In the genomic region with DNA sequence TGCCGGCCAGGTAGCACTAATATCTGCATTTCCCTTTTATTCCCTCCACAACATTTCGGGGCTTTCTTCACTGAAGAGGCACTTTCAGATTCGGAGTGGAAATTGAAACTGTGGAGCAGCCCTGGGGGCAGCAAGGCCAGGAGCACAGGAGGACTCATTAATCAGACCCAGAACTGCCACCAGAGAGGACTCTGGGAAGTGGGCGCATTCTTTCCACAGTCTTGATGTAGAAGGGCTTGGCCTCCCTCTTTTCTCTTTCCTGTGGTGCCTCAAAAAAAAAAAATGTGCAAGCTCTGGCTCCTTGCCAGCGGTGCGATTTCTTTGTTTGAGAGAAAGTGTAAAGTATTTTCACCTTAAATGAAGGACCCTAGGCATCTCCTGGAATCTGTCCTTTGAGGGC, we compare ENCODE assay signal across 16 mouse cellular contexts.
DNase-seq lines count a peak whose midpoint lies in the region; ATAC-seq and TF ChIP-seq lines count a peak whose summit lies in the region.
"Had no signal": no experiment of that assay in that cellular context is flagged by ENCODE, and none has a peak within 500 bp of the region (broad histone marks: within the 10 kb centered on the region; RNA-seq: fewer than 3 reads in every experiment).

No protein-coding gene starts in this region.

- H3K4me2 ChIP-seq in limb, embryonic 11.5 days (ENCODE audit: low read depth, severe bottlenecking), result no peak overlapping the region
- no peak overlapping the region for H3K4me2 ChIP-seq in embryonic facial prominence, embryonic 14.5 days (ENCODE audit: low read depth, low read length)
- H3K4me2 ChIP-seq: embryonic facial prominence, embryonic 12.5 days; hindbrain, embryonic 15.5 days; stomach, embryonic 15.5 days had no signal

- 0 out of 2 replicates have a peak overlapping the region, but pooled peaks have one; percentile 40 for H3K27ac ChIP-seq in gastrocnemius, adult 2 months
- H3K27ac ChIP-seq in limb, embryonic 11.5 days (replicated peaks; ENCODE audit: low read depth, low read length), result no peak overlapping the region
- no peak overlapping the region; the same call in 1 of the 2 replicates for H3K27ac ChIP-seq in limb, embryonic 10.5 days
- H3K27ac ChIP-seq in embryonic facial prominence, embryonic 14.5 days (replicated peaks; ENCODE audit: low read depth, low read length), result no peak overlapping the region
- H3K27ac ChIP-seq in left cerebral cortex, adult 2 months, result no peak overlapping the region
- H3K27ac ChIP-seq: embryonic facial prominence, embryonic 12.5 days; heart, adult 2 months; hindbrain, embryonic 15.5 days; stomach, embryonic 15.5 days had no signal

- 63% methylated on average over 6 of the region's 6 CpGs for WGBS in limb, embryonic 11.5 days
- 76% methylated on average over 6 of the region's 6 CpGs for WGBS in limb, embryonic 10.5 days
- WGBS in embryonic facial prominence, embryonic 14.5 days, result 41% methylated on average over 6 of the region's 6 CpGs

- H3K4me3 ChIP-seq in gastrocnemius, adult 2 months, result no peak overlapping the region; the same call in 1 of the 2 replicates
- no peak overlapping the region for H3K4me3 ChIP-seq in limb, embryonic 11.5 days (ENCODE audit: low read depth, low read length)
- no peak overlapping the region for H3K4me3 ChIP-seq in limb, embryonic 10.5 days
- no peak overlapping the region for H3K4me3 ChIP-seq in embryonic facial prominence, embryonic 14.5 days (ENCODE audit: low read depth, low read length)
- H3K4me3 ChIP-seq in left cerebral cortex, adult 2 months, result no peak overlapping the region
- H3K4me3 ChIP-seq: embryonic facial prominence, embryonic 12.5 days; heart, adult 2 months; hindbrain, embryonic 15.5 days; stomach, embryonic 15.5 days had no signal

- H3K4me1 ChIP-seq in limb, embryonic 11.5 days (ENCODE audit: control insufficient read depth, insufficient read depth, low read length), result no peaks in the 10 kb centered on the region
- peaks cover 16% of the 10 kb centered on the region for H3K4me1 ChIP-seq in limb, embryonic 10.5 days
- H3K4me1 ChIP-seq in embryonic facial prominence, embryonic 14.5 days (ENCODE audit: control insufficient read depth, insufficient read depth, low read length), result no peaks in the 10 kb centered on the region; the same call in 1 of the 2 replicates
- H3K4me1 ChIP-seq: embryonic facial prominence, embryonic 12.5 days; hindbrain, embryonic 15.5 days; stomach, embryonic 15.5 days had no signal

- intact Hi-C loops in gastrocnemius, adult 2 months (cut with DNase I), result no loop called here
- intact Hi-C loops in left cerebral cortex, adult 2 months (cut with DNase I), result no loop called here

- H3K27me3 ChIP-seq in limb, embryonic 11.5 days (ENCODE audit: control insufficient read depth, insufficient read depth, low read length), result no peaks in the 10 kb centered on the region
- H3K27me3 ChIP-seq in limb, embryonic 10.5 days (ENCODE audit: low read depth, poor library complexity, severe bottlenecking), result no peaks in the 10 kb centered on the region
- no peaks in the 10 kb centered on the region for H3K27me3 ChIP-seq in embryonic facial prominence, embryonic 14.5 days (replicated peaks; ENCODE audit: control insufficient read depth, insufficient read depth, low read length)
- H3K27me3 ChIP-seq: embryonic facial prominence, embryonic 12.5 days; hindbrain, embryonic 15.5 days; stomach, embryonic 15.5 days had no signal

- H3K9me3 ChIP-seq in limb, embryonic 11.5 days (ENCODE audit: control insufficient read depth, low read length), result no peaks in the 10 kb centered on the region
- no peaks in the 10 kb centered on the region for H3K9me3 ChIP-seq in limb, embryonic 10.5 days (replicated peaks)
- no peaks in the 10 kb centered on the region for H3K9me3 ChIP-seq in embryonic facial prominence, embryonic 14.5 days (ENCODE audit: control insufficient read depth, low read length)
- H3K9me3 ChIP-seq: embryonic facial prominence, embryonic 12.5 days; hindbrain, embryonic 15.5 days; stomach, embryonic 15.5 days had no signal

- H3K9ac ChIP-seq in limb, embryonic 11.5 days (ENCODE audit: low read length), result no peak overlapping the region
- H3K9ac ChIP-seq in embryonic facial prominence, embryonic 14.5 days (ENCODE audit: low read depth, low read length), result no peak overlapping the region
- H3K9ac ChIP-seq: embryonic facial prominence, embryonic 12.5 days; hindbrain, embryonic 15.5 days; liver, postnatal 0 days; stomach, embryonic 15.5 days had no signal

- DNase-seq in gastrocnemius, adult 2 months, result no peak
- DNase-seq in gastrocnemius, postnatal 4 days (ENCODE audit: low spot score in 2 of 2), result no peak
- peak; percentile 38 for DNase-seq in limb, embryonic 11.5 days (ENCODE audit: low spot score)
- no peak for DNase-seq in limb, embryonic 10.5 days (ENCODE audit: low spot score)
- DNase-seq in R1 (ENCODE audit: low read depth, low spot score), result peak; percentile 3
- DNase-seq in embryonic facial prominence, embryonic 14.5 days (ENCODE audit: low spot score), result peak; percentile 19
- no peak for DNase-seq in left cerebral cortex, adult 2 months (ENCODE audit: extremely low spot score in 1 of 2, low spot score in 2 of 2)
- DNase-seq in right cerebral cortex, postnatal 4 days, result no peak
- DNase-seq: heart, adult 2 months; heart, postnatal 10 days; liver, postnatal 0 days; right cerebral cortex, adult 18-20 months; spleen, adult 18-20 months had no signal

- ATAC-seq in limb, embryonic 11.5 days (ENCODE audit: insufficient number of reproducible peaks, low FRiP score, low TSS enrichment, low read depth), result peak; percentile 31; the same call in 1 of the 2 replicates
- no peak for ATAC-seq in embryonic facial prominence, embryonic 14.5 days (ENCODE audit: low read depth)
- ATAC-seq: liver, postnatal 0 days had no signal

- TF ChIP-seq CTCF in gastrocnemius, adult 2 months (IDR thresholded peaks at IDR 0.05), result no peak
- no peak for TF ChIP-seq CTCF in left cerebral cortex, adult 2 months (IDR thresholded peaks at IDR 0.05)

- no peaks in the 10 kb centered on the region for H3K36me3 ChIP-seq in limb, embryonic 11.5 days (ENCODE audit: control insufficient read depth, insufficient read depth, low read length)
- H3K36me3 ChIP-seq in limb, embryonic 10.5 days, result no peaks in the 10 kb centered on the region
- H3K36me3 ChIP-seq in embryonic facial prominence, embryonic 14.5 days (ENCODE audit: control insufficient read depth, insufficient read depth, low read length), result no peaks in the 10 kb centered on the region
- H3K36me3 ChIP-seq: embryonic facial prominence, embryonic 12.5 days; hindbrain, embryonic 15.5 days; stomach, embryonic 15.5 days had no signal

Comparison
In these comparisons a context has a peak if more than half of its experiments do, and no peak if none do; other contexts are left out.
1. DNase-seq: peak in limb, embryonic 11.5 days (single experiment), R1 (single experiment) and embryonic facial prominence, embryonic 14.5 days (single experiment); none in gastrocnemius, adult 2 months (single experiment), gastrocnemius, postnatal 4 days (0 of 2), limb, embryonic 10.5 days (single experiment), left cerebral cortex, adult 2 months (0 of 2) and right cerebral cortex, postnatal 4 days (single experiment).